Mouse (Mus musculus) hindbrain, embryonic 15.5 days (tissue): ENCODE data around the gene Chrne. TPM values are rescaled to one million over a fixed set of nuclear protein-coding genes. Genes with fewer than 3 reads are reported as not detected.

ENCODE experiments used
- ATAC-seq: fragments of 200-750 bp; cut with Nextera tagmentation; 2 replicates; pipeline ENCODE4 v1.8.0; 2017; ENCODE audit warnings: low read depth, moderate number of reproducible peaks, moderate TSS enrichment; ENCODE audit not compliant: low FRiP score
- H3K27ac ChIP-seq: fragments of 300-500 bp; sonication (generic); replicated peaks from 2 replicates; pipeline ENCODE4 v1.5.1; 2015; ENCODE audit warnings: mild to moderate bottlenecking, inconsistent platforms
- H3K27me3 ChIP-seq: fragments of 300-500 bp; sonication (generic); 2 replicates; pipeline ENCODE4 v1.6.1; 2015; ENCODE audit warnings: control low read depth, inconsistent platforms
- H3K36me3 ChIP-seq: fragments of 300-500 bp; sonication (generic); 2 replicates; pipeline ENCODE4 v1.6.1; 2015; ENCODE audit warnings: control low read depth, inconsistent platforms
- H3K4me1 ChIP-seq: fragments of 300-500 bp; sonication (generic); replicated peaks from 2 replicates; pipeline ENCODE4 v1.6.1; 2015; ENCODE audit warnings: control low read depth, inconsistent platforms
- H3K4me2 ChIP-seq: fragments of 300-500 bp; sonication (generic); 2 replicates; pipeline ENCODE4 v1.6.1; 2015; ENCODE audit warnings: moderate library complexity, mild to moderate bottlenecking, inconsistent platforms
- H3K4me3 ChIP-seq: fragments of 300-500 bp; sonication (generic); 2 replicates; pipeline ENCODE4 v1.5.1; 2015; ENCODE audit warnings: mild to moderate bottlenecking, inconsistent platforms
- H3K9ac ChIP-seq: fragments of 300-500 bp; sonication (generic); 2 replicates; pipeline ENCODE4 v1.6.1; 2015; ENCODE audit warnings: inconsistent platforms
- H3K9me3 ChIP-seq: fragments of 300-500 bp; sonication (generic); 2 replicates; pipeline ENCODE4 v1.6.1; 2016; ENCODE audit warnings: control low read depth, inconsistent platforms
- WGBS: fragments of 180-500 bp; shearing (Covaris S2); methylation state at CpG from one replicate; pipeline ENCODE4 v1.1.7; 2015; 5-methylcytosine and 5-hydroxymethylcytosine counted together
- polyA plus RNA-seq: library from polyadenylated mRNA; unstranded; fragments of >200 nt; fragmentation: Nextera tagmentation; extraction: Ambion mirVana; gene quantifications from 2 replicates; pipeline ENCODE4 v1.2.1, GENCODE M21; 2015

The Chrne gene
- polyA plus RNA-seq, 1 experiment from 2014 or later, result 0.51 TPM

DNA sequence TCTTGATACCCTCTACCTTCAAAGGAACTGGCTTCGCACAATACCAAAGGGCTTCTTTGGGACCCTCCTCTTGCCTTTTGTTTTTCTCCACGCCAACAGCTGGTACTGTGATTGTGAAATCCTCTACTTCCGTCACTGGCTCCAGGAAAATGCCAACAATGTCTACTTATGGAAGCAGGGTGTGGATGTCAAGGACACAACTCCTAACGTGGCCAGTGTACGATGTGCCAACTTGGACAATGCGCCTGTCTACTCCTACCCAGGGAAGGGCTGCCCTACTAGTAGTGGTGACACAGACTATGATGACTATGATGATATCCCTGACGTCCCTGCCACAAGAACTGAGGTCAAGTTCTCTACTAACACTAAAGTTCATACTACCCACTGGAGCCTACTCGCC lies 21.0 kb upstream of the Chrne start:
- Histone ChIP-seq H3K9ac (no peak overlapping the region), H3K36me3 (peaks cover 20% of the 10 kb centered on the region), H3K4me2 (no peak overlapping the region), H3K4me1 (peaks cover 3% of the 10 kb centered on the region; the same call in 1 of the 2 replicates), H3K27me3 (no peaks in the 10 kb centered on the region), H3K27ac (no peak overlapping the region), H3K4me3 (no peak overlapping the region), H3K9me3 (no peaks in the 10 kb centered on the region)
- WGBS, result 85% methylated on average over 8 of the region's 8 CpGs
- ATAC-seq, result no peak

DNA sequence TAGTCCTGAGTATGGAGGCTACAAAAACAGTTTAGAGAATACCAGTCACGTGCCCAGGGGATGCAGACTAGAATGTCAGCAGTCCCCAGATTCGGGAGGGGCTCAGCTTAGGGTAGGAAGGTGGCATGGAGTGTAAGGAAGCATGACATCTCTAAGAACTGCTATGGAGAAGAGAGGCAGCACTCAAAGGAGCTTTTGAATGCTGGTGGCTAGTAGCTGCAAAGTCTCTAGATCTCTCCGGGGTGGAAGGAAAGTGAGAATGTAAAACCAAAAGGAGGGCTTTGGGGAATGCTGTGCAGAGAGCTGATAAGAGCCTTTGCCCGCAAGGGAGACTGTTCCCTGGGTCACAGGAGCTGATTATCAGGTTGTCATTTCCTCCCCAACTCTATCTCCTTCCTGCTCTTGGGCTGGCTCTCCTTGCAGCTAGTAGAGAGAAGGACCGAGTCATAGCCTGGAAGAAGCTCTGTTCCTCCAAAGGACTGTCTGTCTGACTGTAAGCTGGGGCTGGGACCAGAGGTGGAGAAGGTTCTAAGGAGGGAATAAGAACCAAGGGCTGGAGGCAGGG lies 19.8 kb upstream of the Chrne start, which contains the start of gene Gp1ba:
Gene Gp1ba, plus strand, starts transcription at position 409 of the 565 bp plus-strand sequence.
- Histone ChIP-seq H3K27ac (no peak within 1 kb of the TSS), H3K9me3 (no peaks in the 10 kb centered on the region), H3K36me3 (peaks cover 9% of the 10 kb centered on the region), H3K4me3 (no peak within 1 kb of the TSS), H3K27me3 (no peaks in the 10 kb centered on the region), H3K4me1 (no peaks in the 10 kb centered on the region), H3K9ac (no peak within 1 kb of the TSS), H3K4me2 (no peak within 1 kb of the TSS)
- WGBS, result 59% methylated on average over 5 of the region's 5 CpGs
- no peak for ATAC-seq

DNA sequence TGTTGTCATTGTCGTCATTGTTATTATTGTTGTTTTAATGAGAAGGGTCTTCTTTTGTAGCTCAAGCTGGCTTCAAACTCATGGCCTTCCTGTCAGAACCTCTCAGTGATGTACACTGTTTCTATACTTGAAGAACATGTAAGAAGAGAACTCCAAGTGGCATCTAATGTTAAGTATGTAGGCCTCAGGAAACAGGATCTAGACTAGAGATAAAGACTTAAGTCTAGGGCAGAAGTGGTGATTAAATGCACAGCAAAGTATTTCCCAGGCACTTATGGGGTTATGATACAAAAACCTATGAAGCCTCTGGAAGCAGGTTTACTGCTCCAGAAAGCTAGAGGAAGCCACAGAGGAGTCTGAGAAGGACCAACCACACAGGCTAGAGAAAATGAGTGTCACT lies 19.3 kb upstream of the Chrne start:
- Histone ChIP-seq H3K9ac (no peak overlapping the region), H3K4me3 (no peak overlapping the region), H3K27ac (no peak overlapping the region), H3K27me3 (no peaks in the 10 kb centered on the region), H3K4me1 (no peaks in the 10 kb centered on the region), H3K4me2 (no peak overlapping the region), H3K9me3 (no peaks in the 10 kb centered on the region), H3K36me3 (peaks cover 5% of the 10 kb centered on the region)
- 83% methylated on average over 1 of the region's 1 CpGs for WGBS
- ATAC-seq, result no peak

DNA sequence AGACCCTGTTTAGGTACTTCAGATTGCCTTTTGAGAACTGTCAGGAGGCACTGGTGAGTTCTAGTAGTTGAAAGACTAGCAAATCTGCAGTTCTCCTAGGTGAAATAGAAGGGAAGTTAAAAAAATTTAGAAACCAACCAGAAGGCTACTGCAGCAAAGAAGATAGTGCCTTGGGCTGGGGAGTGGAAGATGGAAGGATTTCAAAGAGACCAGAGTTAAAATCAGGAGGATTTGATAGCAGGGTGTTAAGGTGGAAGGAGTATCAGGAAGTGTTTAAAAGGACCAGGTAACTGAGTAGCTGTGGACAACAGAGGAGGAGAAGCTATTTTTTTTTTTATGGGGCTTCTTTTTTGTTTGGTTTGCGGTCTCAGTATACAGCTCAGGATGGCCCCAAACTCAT lies 18.7 kb upstream of the Chrne start:
- H3K36me3 ChIP-seq, result peaks cover 3% of the 10 kb centered on the region
- no peak overlapping the region for H3K9ac ChIP-seq
- no peak for ATAC-seq
- no peaks in the 10 kb centered on the region for H3K27me3 ChIP-seq
- H3K27ac ChIP-seq, result no peak overlapping the region
- no peaks in the 10 kb centered on the region for H3K9me3 ChIP-seq
- H3K4me3 ChIP-seq, result no peak overlapping the region
- WGBS, result 95% methylated on average over 1 of the region's 1 CpGs
- H3K4me1 ChIP-seq, result no peaks in the 10 kb centered on the region
- H3K4me2 ChIP-seq, result no peak overlapping the region

DNA sequence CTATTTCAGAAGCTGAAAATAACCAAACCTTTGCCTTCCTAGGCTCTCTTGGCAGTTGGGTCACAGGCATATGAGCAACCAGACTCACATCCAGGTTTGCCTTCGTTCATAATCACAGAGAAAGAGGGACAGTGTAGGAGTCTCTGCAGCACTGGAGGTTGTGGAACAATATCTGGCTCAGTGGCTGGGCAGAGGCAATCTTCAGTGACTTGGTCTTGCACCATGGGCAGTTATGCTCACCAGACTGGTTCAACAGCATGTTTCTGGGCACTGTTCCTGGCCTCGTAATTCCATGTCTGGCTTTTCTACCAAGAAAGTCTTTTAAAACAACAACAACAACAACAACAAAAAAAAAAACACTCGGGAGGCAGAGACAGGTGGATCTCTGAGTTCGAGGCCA lies 16.6 kb upstream of the Chrne start:
- H3K9ac ChIP-seq, result no peak overlapping the region
- no peak overlapping the region for H3K4me3 ChIP-seq
- ATAC-seq, result no peak
- no peaks in the 10 kb centered on the region for H3K27me3 ChIP-seq
- no peaks in the 10 kb centered on the region for H3K9me3 ChIP-seq
- no peak overlapping the region for H3K4me2 ChIP-seq
- no peaks in the 10 kb centered on the region for H3K36me3 ChIP-seq
- 86% methylated on average over 4 of the region's 4 CpGs for WGBS
- H3K4me1 ChIP-seq, result no peaks in the 10 kb centered on the region
- H3K27ac ChIP-seq, result no peak overlapping the region

DNA sequence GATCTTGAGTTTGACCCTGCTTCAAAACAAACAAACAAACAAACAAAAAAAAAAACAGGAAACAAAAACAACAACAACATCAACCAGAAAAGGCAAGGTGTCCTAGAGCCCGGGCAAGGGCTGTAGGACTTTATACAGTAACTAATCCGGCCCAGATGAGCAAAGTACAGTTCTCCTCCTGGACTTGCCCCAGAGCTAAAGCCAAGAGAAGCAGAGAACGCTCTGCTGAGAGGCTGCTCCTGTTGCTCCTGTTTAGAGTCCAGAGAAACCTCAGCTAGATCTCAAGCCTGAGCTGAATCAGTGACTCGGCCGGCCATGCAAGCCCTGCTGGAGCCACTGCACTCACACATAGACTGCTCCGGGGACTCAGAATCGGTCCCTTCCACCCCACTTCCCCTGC lies 11.1 kb upstream of the Chrne start:
- Histone ChIP-seq H3K27me3 (no peaks in the 10 kb centered on the region), H3K36me3 (no peaks in the 10 kb centered on the region), H3K4me2 (no peak overlapping the region), H3K27ac (no peak overlapping the region), H3K4me3 (no peak overlapping the region), H3K4me1 (no peaks in the 10 kb centered on the region), H3K9ac (no peak overlapping the region), H3K9me3 (no peaks in the 10 kb centered on the region)
- WGBS, result 70% methylated on average over 7 of the region's 7 CpGs
- no peak for ATAC-seq

DNA sequence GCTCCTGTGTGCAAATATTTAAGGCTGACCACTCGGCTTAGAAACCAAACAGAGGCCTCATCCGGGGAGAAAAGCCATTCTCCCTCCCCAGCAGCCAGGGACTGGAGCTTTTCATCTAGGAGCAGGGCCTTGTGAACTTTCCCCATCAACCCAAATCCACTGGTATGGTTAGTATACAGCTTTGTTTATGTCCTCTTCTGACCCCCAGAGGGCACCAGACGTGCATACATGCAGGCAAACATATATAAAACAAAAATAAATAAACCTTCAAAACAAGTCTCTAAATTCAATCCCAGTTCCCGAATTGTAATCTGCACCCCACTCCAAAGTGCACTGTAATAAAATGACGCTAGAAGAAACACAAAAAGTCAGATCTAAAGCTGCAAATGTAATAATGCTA lies 10.5 kb upstream of the Chrne start:
- Histone ChIP-seq H3K36me3 (no peaks in the 10 kb centered on the region), H3K9me3 (no peaks in the 10 kb centered on the region), H3K4me3 (no peak overlapping the region), H3K9ac (no peak overlapping the region), H3K4me2 (no peak overlapping the region), H3K4me1 (no peaks in the 10 kb centered on the region), H3K27me3 (no peaks in the 10 kb centered on the region), H3K27ac (no peak overlapping the region)
- WGBS, result 58% methylated on average over 5 of the region's 5 CpGs
- ATAC-seq, result no peak

DNA sequence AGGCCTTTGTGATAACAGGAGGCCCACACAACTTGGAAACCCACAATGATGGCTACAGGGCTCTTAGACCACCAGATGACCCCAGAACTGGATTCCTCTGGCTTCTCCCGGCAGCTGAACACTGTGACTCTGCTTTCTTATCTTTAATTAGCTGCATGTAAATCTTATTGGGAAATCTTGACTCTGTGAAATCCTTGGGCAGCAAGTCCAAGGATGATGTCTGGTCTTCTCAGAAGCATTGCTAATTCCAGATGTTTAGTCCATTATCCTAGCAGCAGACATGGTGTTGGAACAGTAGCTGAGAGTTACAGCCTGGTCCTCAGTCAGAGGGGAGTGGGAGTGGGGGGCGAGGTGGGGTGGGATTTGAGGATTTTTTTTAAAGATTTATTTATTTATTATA lies 9.4 kb upstream of the Chrne start:
- no peak overlapping the region for H3K27ac ChIP-seq
- no peak for ATAC-seq
- no peaks in the 10 kb centered on the region for H3K36me3 ChIP-seq
- H3K9ac ChIP-seq, result no peak overlapping the region
- no peaks in the 10 kb centered on the region for H3K9me3 ChIP-seq
- H3K27me3 ChIP-seq, result no peaks in the 10 kb centered on the region
- WGBS, result 82% methylated on average over 2 of the region's 2 CpGs
- H3K4me3 ChIP-seq, result no peak overlapping the region
- no peaks in the 10 kb centered on the region for H3K4me1 ChIP-seq
- no peak overlapping the region for H3K4me2 ChIP-seq

DNA sequence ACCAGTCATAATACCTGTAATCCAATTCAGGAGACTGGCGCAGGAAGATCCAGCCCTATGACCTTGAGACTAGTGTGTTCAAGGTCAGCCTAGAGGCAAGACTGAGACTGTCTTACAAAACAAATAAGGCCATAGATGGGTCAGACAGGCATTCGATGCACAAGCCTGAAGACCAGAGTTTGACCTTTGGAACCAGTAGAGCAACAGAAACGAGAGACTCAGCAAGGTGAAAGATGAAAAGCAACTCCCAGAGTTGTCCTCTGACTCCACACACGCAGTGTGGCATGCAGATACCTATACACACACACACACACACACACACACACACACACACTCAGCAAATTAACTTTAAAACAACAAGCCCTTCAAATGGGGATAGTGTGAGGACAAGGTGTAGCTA lies 7.9 kb upstream of the Chrne start:
- Histone ChIP-seq H3K4me3 (no peak overlapping the region), H3K27me3 (no peaks in the 10 kb centered on the region), H3K4me1 (no peaks in the 10 kb centered on the region), H3K9ac (no peak overlapping the region), H3K4me2 (no peak overlapping the region), H3K9me3 (no peaks in the 10 kb centered on the region), H3K27ac (no peak overlapping the region), H3K36me3 (no peaks in the 10 kb centered on the region)
- 87% methylated on average over 4 of the region's 4 CpGs for WGBS
- no peak for ATAC-seq

DNA sequence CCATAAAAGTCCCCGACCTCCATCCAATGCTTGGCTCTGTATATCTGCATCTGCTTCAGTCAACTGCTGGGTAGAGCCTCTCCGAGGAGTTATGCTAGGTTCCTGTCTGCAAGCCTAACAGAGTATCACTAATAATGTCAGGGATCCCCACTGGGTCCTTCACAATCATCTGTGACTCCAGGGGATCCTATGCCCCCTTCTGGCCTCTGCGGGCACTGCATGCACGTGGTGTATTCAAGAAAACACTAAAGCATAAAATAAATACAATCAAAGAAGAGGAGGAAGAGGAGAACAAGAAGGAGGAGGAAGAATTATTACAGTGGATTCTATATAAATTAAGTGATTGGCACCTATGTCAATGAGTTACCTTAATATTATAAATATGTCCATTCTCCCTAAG lies 6.5 kb upstream of the Chrne start:
- Histone ChIP-seq H3K9me3 (no peaks in the 10 kb centered on the region), H3K36me3 (no peaks in the 10 kb centered on the region), H3K27ac (no peak overlapping the region), H3K4me1 (no peaks in the 10 kb centered on the region), H3K27me3 (no peaks in the 10 kb centered on the region), H3K4me2 (no peak overlapping the region), H3K4me3 (no peak overlapping the region), H3K9ac (no peak overlapping the region)
- ATAC-seq, result no peak
- 48% methylated on average over 4 of the region's 4 CpGs for WGBS

DNA sequence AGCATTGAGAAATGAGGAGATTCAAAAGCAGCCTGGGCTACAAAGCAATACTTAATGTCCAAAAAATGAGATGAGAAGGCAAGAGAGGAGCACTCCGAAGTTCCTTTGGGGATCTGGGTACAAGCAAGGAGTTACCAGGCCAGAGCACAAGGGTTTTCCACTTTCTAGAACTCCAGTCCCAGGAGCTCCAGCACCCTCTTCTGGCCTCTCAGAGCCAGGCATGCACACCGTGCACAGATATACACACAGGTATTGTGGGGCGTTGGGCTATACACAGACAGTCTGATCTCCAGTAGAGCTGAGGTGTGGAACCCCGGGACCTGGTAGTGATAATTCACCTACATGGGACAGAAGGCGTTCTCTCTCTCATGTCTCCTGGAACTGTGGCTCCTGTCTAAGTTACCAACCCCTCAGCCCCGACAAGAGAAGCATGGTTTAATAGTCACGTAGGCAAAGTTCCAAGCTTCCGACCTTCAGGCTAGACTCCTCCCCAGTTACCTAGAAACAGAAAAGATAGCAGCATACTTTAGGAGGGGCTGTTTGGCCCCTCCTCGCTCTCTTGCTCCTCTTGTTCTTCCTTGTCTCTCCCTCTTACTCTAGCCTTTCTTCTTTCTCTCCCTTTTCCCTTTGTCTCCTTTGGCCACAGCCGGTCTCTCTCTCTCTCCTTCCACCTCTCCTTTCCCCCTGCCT lies 4.2 kb upstream of the Chrne start:
- H3K27me3 ChIP-seq, result no peaks in the 10 kb centered on the region
- no peak overlapping the region for H3K4me2 ChIP-seq
- no peak overlapping the region for H3K27ac ChIP-seq
- no peak for ATAC-seq
- no peaks in the 10 kb centered on the region for H3K4me1 ChIP-seq
- WGBS, result 85% methylated on average over 10 of the region's 10 CpGs
- no peak overlapping the region for H3K9ac ChIP-seq
- H3K4me3 ChIP-seq, result no peak overlapping the region
- H3K9me3 ChIP-seq, result no peaks in the 10 kb centered on the region
- H3K36me3 ChIP-seq, result no peaks in the 10 kb centered on the region

DNA sequence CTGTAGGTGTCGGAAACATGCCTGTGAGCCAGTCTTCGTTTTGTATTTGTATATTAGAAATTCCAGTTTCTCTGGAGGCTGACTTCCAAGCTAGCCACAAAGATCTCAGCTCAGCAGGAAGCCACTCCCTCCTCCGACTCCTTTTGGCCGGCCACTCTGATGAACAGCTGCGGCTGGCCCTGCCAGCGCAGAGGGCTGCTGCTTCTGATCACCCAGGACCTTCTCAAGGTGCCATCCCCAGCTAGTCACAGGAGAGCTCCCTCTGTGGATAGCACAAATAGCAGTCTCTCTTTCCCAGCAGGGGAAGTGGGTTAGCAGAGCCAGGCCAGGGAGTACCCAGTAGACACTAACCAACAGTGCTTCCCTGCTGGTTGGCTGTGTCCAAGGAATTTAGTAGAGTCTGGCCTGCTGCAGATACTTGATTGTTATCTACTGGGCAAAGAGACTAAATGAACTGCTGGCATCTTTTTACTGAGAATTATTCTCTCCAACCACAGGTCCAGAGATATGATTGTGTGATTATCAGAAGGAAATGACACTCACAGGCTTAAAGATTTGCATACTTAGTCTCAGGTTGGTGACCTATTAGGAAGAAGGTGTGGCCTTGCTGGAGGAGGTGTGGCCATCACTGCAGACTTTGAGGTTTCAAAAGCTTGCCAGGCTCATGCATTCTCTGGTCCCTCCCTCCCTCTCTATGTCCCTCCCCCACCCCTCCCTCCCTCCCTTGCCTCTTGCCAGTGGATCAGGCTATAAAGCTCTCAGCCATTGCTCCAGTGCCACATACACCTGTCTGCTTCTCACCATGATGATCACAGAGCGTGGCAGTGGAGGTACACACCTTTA lies 3.2 kb upstream of the Chrne start:
- H3K4me3 ChIP-seq, result no peak overlapping the region
- 44% methylated on average over 7 of the region's 7 CpGs for whole genome bisulfite sequencing
- ATAC-seq, result no peak
- no peak overlapping the region for H3K27ac ChIP-seq
- H3K4me2 ChIP-seq, result no peak overlapping the region
- H3K9me3 ChIP-seq, result no peaks in the 10 kb centered on the region
- no peak overlapping the region for H3K9ac ChIP-seq
- H3K36me3 ChIP-seq, result no peaks in the 10 kb centered on the region
- no peaks in the 10 kb centered on the region for H3K4me1 ChIP-seq
- no peaks in the 10 kb centered on the region for H3K27me3 ChIP-seq
